Mouse (Mus musculus) embryonic facial prominence, embryonic 15.5 days (tissue): Measurements from ENCODE around the gene Nyap2. TPM values are rescaled to one million over a fixed set of nuclear protein-coding genes. Genes with fewer than 3 reads are reported as not detected.
"Not testable (repeated sequence)": the region's sequence is repeated elsewhere in the genome, so short reads cannot be mapped to it uniquely, and the experiment has no call there.

Experiments used
- ATAC-seq: fragments of 200-750 bp; cut with Nextera tagmentation; 2 replicates; pipeline ENCODE4 v1.8.0; 2017; ENCODE audit warnings: low read depth, moderate TSS enrichment; ENCODE audit not compliant: insufficient number of reproducible peaks, low FRiP score, low TSS enrichment
- H3K27ac ChIP-seq: fragments of 300-500 bp; sonication (generic); replicated peaks from 2 replicates; pipeline ENCODE4 v1.5.1; 2015; ENCODE audit warnings: mild to moderate bottlenecking, inconsistent platforms
- H3K27me3 ChIP-seq: fragments of 300-500 bp; sonication (generic); 2 replicates; pipeline ENCODE4 v1.6.1; 2015; ENCODE audit warnings: inconsistent platforms
- H3K36me3 ChIP-seq: fragments of 300-500 bp; sonication (generic); 2 replicates; pipeline ENCODE4 v1.6.1; 2015; ENCODE audit warnings: mild to moderate bottlenecking, inconsistent platforms
- H3K4me1 ChIP-seq: fragments of 300-500 bp; sonication (generic); 2 replicates; pipeline ENCODE4 v1.6.1; 2015; ENCODE audit warnings: inconsistent platforms
- H3K4me2 ChIP-seq: fragments of 300-500 bp; sonication (generic); replicated peaks from 2 replicates; pipeline ENCODE4 v1.6.1; 2015; ENCODE audit warnings: mild to moderate bottlenecking, inconsistent platforms
- H3K4me3 ChIP-seq: fragments of 300-500 bp; sonication (generic); replicated peaks from 2 replicates; pipeline ENCODE4 v1.5.1; 2015; ENCODE audit warnings: mild to moderate bottlenecking, inconsistent platforms
- H3K9ac ChIP-seq: fragments of 300-500 bp; sonication (generic); 2 replicates; pipeline ENCODE4 v1.6.1; 2015; ENCODE audit warnings: inconsistent platforms
- H3K9me3 ChIP-seq: fragments of 300-500 bp; sonication (generic); replicated peaks from 2 replicates; pipeline ENCODE4 v1.6.1; 2016; ENCODE audit warnings: inconsistent platforms
- WGBS: fragments of 180-500 bp; shearing (Covaris S2); methylation state at CpG from one replicate; pipeline ENCODE4 v1.1.7; 2015; 5-methylcytosine and 5-hydroxymethylcytosine counted together
- polyA plus RNA-seq: library from polyadenylated mRNA; unstranded; fragments of >200 nt; fragmentation: Nextera tagmentation; extraction: Ambion mirVana; gene quantifications from 2 replicates; pipeline ENCODE4 v1.2.1, GENCODE M21; 2015

Gene Nyap2
- polyA plus RNA-seq, 1 experiment from 2014 or later, result 0.29 TPM

DNA sequence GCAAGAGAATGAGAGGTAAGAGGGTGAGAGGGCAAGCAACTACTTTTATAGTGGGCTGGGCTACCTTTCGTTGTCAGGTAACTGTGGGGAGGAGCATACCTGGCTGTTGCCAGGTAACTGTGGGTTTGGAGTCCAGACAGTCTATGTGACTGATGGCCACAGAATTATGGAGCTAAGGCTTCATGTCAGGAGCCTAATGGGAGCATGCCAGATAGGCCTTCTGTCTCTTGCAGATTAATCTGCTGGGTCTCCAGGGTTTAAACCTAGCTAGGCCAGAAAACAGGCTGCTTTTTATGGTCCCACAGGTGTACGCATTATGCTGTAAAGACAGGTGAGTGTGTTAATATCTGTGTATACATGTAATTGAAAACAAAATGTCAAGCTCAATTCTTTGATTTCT, 132.8 kb downstream of the Nyap2 start:
- Histone ChIP-seq H3K9ac (no peak overlapping the region), H3K4me3 (no peak overlapping the region), H3K4me2 (no peak overlapping the region), H3K4me1 (no peaks in the 10 kb centered on the region), H3K27me3 (no peaks in the 10 kb centered on the region), H3K9me3 (no peaks in the 10 kb centered on the region), H3K36me3 (no peaks in the 10 kb centered on the region), H3K27ac (no peak overlapping the region)
- WGBS, result 77% methylated on average over 2 of the region's 2 CpGs
- ATAC-seq, result no peak

- Histone ChIP-seq H3K4me2 (no peak overlapping the region), H3K9me3 (no peaks in the 10 kb centered on the region), H3K27me3 (no peaks in the 10 kb centered on the region), H3K27ac (no peak overlapping the region), H3K9ac (no peak overlapping the region), H3K4me3 (no peak overlapping the region), H3K4me1 (no peaks in the 10 kb centered on the region), H3K36me3 (no peaks in the 10 kb centered on the region)
- WGBS, result 22% methylated on average over 4 of the region's 4 CpGs
- no peak for ATAC-seq
These were observed 134.7 kb downstream of the Nyap2 start for GRCm38 (mm10) chr1:81211491-81211890.

GRCm38 (mm10) chr1:81219790-81220189, 143.0 kb downstream of the Nyap2 start:
- H3K9ac ChIP-seq, result no peak overlapping the region
- H3K27me3 ChIP-seq, result no peaks in the 10 kb centered on the region
- H3K27ac ChIP-seq, result no peak overlapping the region
- H3K4me1 ChIP-seq, result no peaks in the 10 kb centered on the region
- no peak overlapping the region for H3K4me3 ChIP-seq
- no peaks in the 10 kb centered on the region for H3K36me3 ChIP-seq
- no peak overlapping the region for H3K4me2 ChIP-seq
- 73% methylated on average over 1 of the region's 1 CpGs for WGBS
- no peaks in the 10 kb centered on the region for H3K9me3 ChIP-seq
- no peak for ATAC-seq

DNA sequence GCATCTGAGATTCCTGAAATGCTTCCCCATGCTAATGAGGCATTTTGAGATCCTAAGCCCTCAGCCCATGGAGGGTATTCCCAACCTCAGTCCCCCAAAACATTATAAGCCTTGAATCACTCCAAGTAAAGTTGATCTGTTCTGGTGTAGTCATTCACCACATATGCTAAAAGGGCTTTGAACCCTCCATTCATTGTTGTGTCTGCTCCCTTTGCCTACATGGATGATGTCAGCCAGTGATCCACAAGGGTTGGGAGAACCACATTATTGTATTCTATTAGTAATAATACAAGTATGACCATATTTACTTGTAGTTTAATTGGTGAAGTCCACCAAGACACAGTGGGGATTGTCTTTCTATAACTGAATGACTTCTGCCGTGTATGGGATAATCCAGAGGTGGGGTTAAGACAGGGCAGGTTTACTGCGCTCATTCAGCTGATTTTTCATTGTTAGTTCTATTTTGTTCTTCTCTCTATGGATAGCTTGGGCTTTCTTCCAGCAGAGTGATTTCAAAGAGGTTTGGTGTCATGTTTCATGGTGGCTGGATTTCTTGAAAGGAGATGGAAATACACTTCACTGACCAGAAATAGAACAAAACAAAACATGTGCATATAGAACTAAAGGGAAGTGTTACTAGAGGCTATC, 155.1 kb downstream of the Nyap2 start:
- no peaks in the 10 kb centered on the region for H3K36me3 ChIP-seq
- no peaks in the 10 kb centered on the region for H3K27me3 ChIP-seq
- no peak overlapping the region for H3K4me3 ChIP-seq
- H3K9me3 ChIP-seq, result no peaks in the 10 kb centered on the region
- no peak for ATAC-seq
- no peaks in the 10 kb centered on the region for H3K4me1 ChIP-seq
- no peak overlapping the region for H3K4me2 ChIP-seq
- H3K27ac ChIP-seq, result no peak overlapping the region
- H3K9ac ChIP-seq, result no peak overlapping the region
- WGBS, result 54% methylated on average over 2 of the region's 2 CpGs

DNA sequence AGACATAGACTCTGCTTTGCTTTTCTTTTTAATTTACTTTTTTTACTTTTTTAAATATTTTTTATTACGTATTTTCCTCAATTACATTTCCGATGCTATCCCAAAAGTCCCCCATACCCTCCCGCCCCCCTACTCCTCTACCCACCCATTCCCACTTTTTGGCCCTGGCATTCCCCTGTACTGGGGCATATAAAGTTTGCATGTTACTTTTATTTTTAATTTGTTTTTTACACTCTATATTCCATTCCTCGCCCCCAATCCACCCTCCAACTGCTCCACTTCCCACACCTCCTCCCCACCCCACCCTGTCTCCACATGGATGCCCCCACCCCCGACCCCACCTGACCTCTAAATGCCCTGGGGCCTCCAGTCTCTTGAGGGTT, 155.6 kb downstream of the Nyap2 start:
- not testable (repeated sequence) for H3K9ac ChIP-seq, H3K9me3 ChIP-seq, H3K4me2 ChIP-seq, H3K36me3 ChIP-seq, H3K4me3 ChIP-seq, ATAC-seq, H3K27me3 ChIP-seq, H3K27ac ChIP-seq, H3K4me1 ChIP-seq
- 76% methylated on average over 5 of the region's 5 CpGs for WGBS

- Histone ChIP-seq H3K27me3 (no peaks in the 10 kb centered on the region), H3K4me2 (no peak overlapping the region), H3K36me3 (no peaks in the 10 kb centered on the region), H3K27ac (no peak overlapping the region), H3K4me1 (no peaks in the 10 kb centered on the region), H3K4me3 (no peak overlapping the region), H3K9me3 (no peaks in the 10 kb centered on the region), H3K9ac (no peak overlapping the region)
- 64% methylated on average over 3 of the region's 3 CpGs for WGBS
- ATAC-seq, result 0 out of 2 replicates have a peak, but pooled peaks have one; percentile 19
These were observed 171.9 kb downstream of the Nyap2 start for GRCm38 (mm10) chr1:81248447-81249205.

DNA sequence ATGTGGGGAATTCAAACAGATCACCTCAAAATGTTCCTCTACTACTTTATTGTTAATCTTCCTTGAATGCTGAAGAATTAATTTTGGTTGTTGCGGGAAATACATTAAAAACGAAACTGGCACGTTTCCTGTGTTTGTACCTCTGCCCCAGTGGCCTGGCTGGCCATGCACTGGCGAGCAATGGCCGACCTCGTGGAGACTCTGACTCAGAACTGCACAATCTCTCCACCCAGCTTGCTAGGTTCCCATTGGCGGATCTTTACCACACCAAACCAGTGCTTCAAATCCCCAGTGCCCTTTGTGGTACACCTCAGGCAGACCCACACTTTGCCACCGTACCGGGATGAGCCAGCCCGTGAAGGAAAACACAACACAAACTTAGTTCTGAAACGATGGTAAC, 173.3 kb downstream of the Nyap2 start:
- Histone ChIP-seq H3K4me2 (no peak overlapping the region), H3K27ac (no peak overlapping the region), H3K36me3 (no peaks in the 10 kb centered on the region), H3K4me3 (no peak overlapping the region), H3K9ac (no peak overlapping the region), H3K4me1 (no peaks in the 10 kb centered on the region), H3K9me3 (no peaks in the 10 kb centered on the region), H3K27me3 (no peaks in the 10 kb centered on the region)
- no peak for ATAC-seq
- WGBS, result 85% methylated on average over 11 of the region's 11 CpGs

- no peak overlapping the region for H3K27ac ChIP-seq
- no peaks in the 10 kb centered on the region for H3K9me3 ChIP-seq
- H3K4me1 ChIP-seq, result no peaks in the 10 kb centered on the region
- no peak for ATAC-seq
- no peaks in the 10 kb centered on the region for H3K36me3 ChIP-seq
- no peak overlapping the region for H3K4me3 ChIP-seq
- 59% methylated on average over 3 of the region's 3 CpGs for WGBS
- no peak overlapping the region for H3K9ac ChIP-seq
- no peaks in the 10 kb centered on the region for H3K27me3 ChIP-seq
- H3K4me2 ChIP-seq, result no peak overlapping the region
These were observed 189.7 kb downstream of the Nyap2 start for GRCm38 (mm10) chr1:81266441-81266840.

- no peaks in the 10 kb centered on the region for H3K9me3 ChIP-seq
- no peak overlapping the region for H3K9ac ChIP-seq
- WGBS, result 29% methylated on average over 9 of the region's 9 CpGs
- no peak overlapping the region for H3K4me2 ChIP-seq
- no peaks in the 10 kb centered on the region for H3K36me3 ChIP-seq
- no peak overlapping the region for H3K27ac ChIP-seq
- H3K4me3 ChIP-seq, result no peak overlapping the region
- no peaks in the 10 kb centered on the region for H3K4me1 ChIP-seq
- no peak for ATAC-seq
- no peaks in the 10 kb centered on the region for H3K27me3 ChIP-seq
These were observed 204.2 kb downstream of the Nyap2 start for GRCm38 (mm10) chr1:81280978-81281377.

DNA sequence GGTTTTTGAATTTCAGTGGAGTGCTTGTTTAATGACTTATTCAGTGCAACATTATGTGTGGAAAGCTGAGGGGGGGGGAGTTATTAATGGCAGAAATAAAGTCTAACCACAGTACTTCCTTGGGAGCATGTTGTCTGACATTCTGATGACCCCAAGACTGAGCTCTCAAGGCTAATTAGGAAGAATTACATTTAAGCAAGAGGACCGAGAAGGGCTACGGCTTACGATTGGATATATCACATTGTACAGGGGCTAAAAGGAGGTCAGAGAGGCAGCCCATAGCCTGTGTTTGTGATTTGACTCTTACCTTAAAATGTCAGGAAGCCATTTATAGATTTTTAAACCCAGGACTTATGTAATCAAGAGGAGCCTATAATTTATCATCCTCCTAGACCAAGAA, 208.9 kb downstream of the Nyap2 start:
- no peaks in the 10 kb centered on the region for H3K27me3 ChIP-seq
- no peak overlapping the region for H3K4me3 ChIP-seq
- ATAC-seq, result no peak
- no peaks in the 10 kb centered on the region for H3K9me3 ChIP-seq
- H3K4me1 ChIP-seq, result no peaks in the 10 kb centered on the region
- no peak overlapping the region for H3K9ac ChIP-seq
- H3K27ac ChIP-seq, result no peak overlapping the region
- no peak overlapping the region for H3K4me2 ChIP-seq
- WGBS, result 40% methylated on average over 3 of the region's 3 CpGs
- no peaks in the 10 kb centered on the region for H3K36me3 ChIP-seq

DNA sequence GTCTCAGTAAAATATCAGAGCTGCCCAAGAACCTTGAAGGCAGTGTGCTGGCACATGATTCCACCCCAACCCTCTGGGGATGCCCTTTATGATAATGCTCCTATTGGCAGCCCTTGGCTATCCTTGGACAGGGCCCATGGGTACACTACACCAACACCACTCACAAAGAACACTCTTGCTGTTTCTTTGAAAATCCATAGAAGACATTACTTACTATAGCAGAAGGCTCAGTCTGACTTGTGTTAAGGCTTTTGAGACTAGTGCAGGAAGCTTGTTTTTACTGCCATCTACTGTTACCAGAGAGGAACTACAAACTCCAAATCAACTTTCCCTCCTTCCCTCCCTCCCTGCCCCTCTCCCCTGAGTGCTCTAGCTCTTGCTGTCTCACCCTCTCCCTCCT, 210.3 kb downstream of the Nyap2 start:
- ATAC-seq, result peak; percentile 34; the same call in 1 of the 2 replicates
- Histone ChIP-seq H3K36me3 (no peaks in the 10 kb centered on the region), H3K9ac (no peak overlapping the region), H3K4me3 (no peak overlapping the region), H3K4me1 (no peaks in the 10 kb centered on the region), H3K27ac (no peak overlapping the region), H3K9me3 (no peaks in the 10 kb centered on the region), H3K4me2 (no peak overlapping the region), H3K27me3 (no peaks in the 10 kb centered on the region)

DNA sequence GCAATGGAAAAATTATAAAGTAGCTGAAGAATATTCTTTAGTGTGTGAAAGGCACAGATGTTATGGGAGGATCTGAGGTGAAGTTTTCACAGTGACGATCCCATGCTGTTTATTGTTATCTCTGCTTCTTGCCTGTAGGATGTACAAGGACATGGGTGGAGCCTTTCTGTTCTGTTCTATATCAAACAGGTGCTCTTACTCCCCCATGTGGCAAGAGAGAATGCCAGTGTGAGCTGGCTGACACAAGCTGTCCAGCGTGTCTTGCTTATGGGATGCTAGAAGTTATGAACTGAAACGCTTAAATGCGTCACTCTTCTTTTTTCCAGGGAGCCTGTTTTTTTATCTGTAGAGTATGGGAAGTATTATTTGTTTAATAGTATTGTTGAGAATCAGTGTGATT, 224.0 kb downstream of the Nyap2 start:
- H3K4me3 ChIP-seq, result no peak overlapping the region
- no peaks in the 10 kb centered on the region for H3K9me3 ChIP-seq
- H3K27ac ChIP-seq, result no peak overlapping the region
- no peak overlapping the region for H3K4me2 ChIP-seq
- WGBS, result 49% methylated on average over 4 of the region's 4 CpGs
- H3K36me3 ChIP-seq, result no peaks in the 10 kb centered on the region
- H3K4me1 ChIP-seq, result no peaks in the 10 kb centered on the region
- H3K9ac ChIP-seq, result no peak overlapping the region
- no peaks in the 10 kb centered on the region for H3K27me3 ChIP-seq
- ATAC-seq, result no peak
